Mouse (Mus musculus) heart, embryonic 16.5 days (tissue): ENCODE measurements around the gene Magix. TPM values are rescaled to one million over a fixed set of nuclear protein-coding genes. Genes with fewer than 3 reads are reported as not detected.

Source experiments
- ATAC-seq: fragments of 200-750 bp; cut with Nextera tagmentation; replicated peaks from 2 replicates; pipeline ENCODE4 v1.8.0; 2017; ENCODE audit warnings: moderate number of reproducible peaks; ENCODE audit not compliant: insufficient read depth, low FRiP score; ENCODE audit errors: extremely low read depth
- H3K27ac ChIP-seq: fragments of 300-500 bp; sonication (generic); 2 replicates; pipeline ENCODE4 v1.5.1; 2014; ENCODE audit warnings: mild to moderate bottlenecking, low read length, control low read depth, moderate library complexity
- H3K27me3 ChIP-seq: fragments of 300-500 bp; sonication (generic); 2 replicates; pipeline ENCODE4 v1.6.1; 2014; ENCODE audit warnings: low read length, mixed read lengths; ENCODE audit not compliant: control insufficient read depth, insufficient read depth
- H3K36me3 ChIP-seq: fragments of 300-500 bp; sonication (generic); 2 replicates; pipeline ENCODE4 v1.6.1; 2014; ENCODE audit not compliant: control insufficient read depth, insufficient read depth
- H3K4me1 ChIP-seq: fragments of 300-500 bp; sonication (generic); 2 replicates; pipeline ENCODE4 v1.6.1; 2014; ENCODE audit warnings: low read length, mixed read lengths; ENCODE audit not compliant: control insufficient read depth, insufficient read depth
- H3K4me2 ChIP-seq: fragments of 300-500 bp; sonication (generic); 2 replicates; pipeline ENCODE4 v1.6.1; 2014; ENCODE audit warnings: low read depth, mild to moderate bottlenecking, control low read depth, low read length
- H3K4me3 ChIP-seq: fragments of 300-500 bp; sonication (generic); 2 replicates; pipeline ENCODE4 v1.5.1; 2014; ENCODE audit warnings: mild to moderate bottlenecking, control low read depth, low read length
- H3K9ac ChIP-seq: fragments of 300-500 bp; sonication (generic); 2 replicates; pipeline ENCODE4 v1.6.1; 2014; ENCODE audit warnings: low read length, control low read depth
- H3K9me3 ChIP-seq: fragments of 300-500 bp; sonication (generic); replicated peaks from 2 replicates; pipeline ENCODE4 v1.6.1; 2016; ENCODE audit warnings: low read length; ENCODE audit not compliant: control insufficient read depth
- WGBS: fragments of 180-500 bp; shearing (Covaris S2); extraction: QIAGEN DNeasy Blood & Tissue Kit; methylation state at CpG from one replicate; pipeline ENCODE4 v1.1.7; 2014; 5-methylcytosine and 5-hydroxymethylcytosine counted together
- polyA plus RNA-seq: library from polyadenylated mRNA; unstranded; fragments of >200 nt; fragmentation: Nextera tagmentation; extraction: Ambion mirVana; gene quantifications from 2 replicates; pipeline ENCODE4 v1.2.1, GENCODE M21; 2015

Gene Magix
- polyA plus RNA-seq, 1 experiment from 2014 or later: 0.60 TPM

GRCm38 (mm10) chrX:7645349-7645748, 35.7 kb downstream of the Magix start:
- WGBS: 14% methylated on average over 5 of the region's 5 CpGs
- no peak overlapping the region for H3K9ac ChIP-seq

GRCm38 (mm10) chrX:7640785-7641184, 40.3 kb downstream of the Magix start:
- Histone ChIP-seq H3K9ac (no peak overlapping the region), H3K27me3 (peaks cover 4% of the 10 kb centered on the region), H3K27ac (no peak overlapping the region), H3K4me1 (0 out of 2 replicates have a peak, but pooled peaks cover 2% of the 10 kb centered on the region), H3K4me3 (no peak overlapping the region), H3K9me3 (no peaks in the 10 kb centered on the region), H3K36me3 (no peaks in the 10 kb centered on the region), H3K4me2 (no peak overlapping the region)
- no peak for ATAC-seq
- 22% methylated on average over 12 of the region's 12 CpGs for WGBS

More at GRCm38 (mm10) chrX:7645349-7645748, 35.7 kb downstream of the Magix start:
- Histone ChIP-seq H3K27ac (no peak overlapping the region), H3K9me3 (no peaks in the 10 kb centered on the region), H3K4me3 (no peak overlapping the region), H3K27me3 (no peaks in the 10 kb centered on the region), H3K4me1 (no peaks in the 10 kb centered on the region), H3K36me3 (no peaks in the 10 kb centered on the region), H3K4me2 (no peak overlapping the region)
- ATAC-seq: no peak

GRCm38 (mm10) chrX:7639536-7640325, 41.3 kb downstream of the Magix start:
- WGBS: 15% methylated on average over 13 of the region's 13 CpGs
- 0 out of 2 replicates have a peak, but pooled peaks cover 2% of the 10 kb centered on the region for H3K4me1 ChIP-seq
- H3K4me3 ChIP-seq: no peak overlapping the region
- no peaks in the 10 kb centered on the region for H3K9me3 ChIP-seq
- H3K4me2 ChIP-seq: no peak overlapping the region
- no peak for ATAC-seq
- H3K9ac ChIP-seq: no peak overlapping the region
- no peaks in the 10 kb centered on the region for H3K36me3 ChIP-seq
- H3K27ac ChIP-seq: no peak overlapping the region
- H3K27me3 ChIP-seq: peaks cover 4% of the 10 kb centered on the region

GRCm38 (mm10) chrX:7638401-7639091, 42.5 kb downstream of the Magix start, which contains the start of gene Syp:
Gene Syp, plus strand, starts transcription at chrX:7638471.
- peak within 1 kb of the TSS; percentile 15; the same call in 1 of the 2 replicates for H3K9ac ChIP-seq

GRCm38 (mm10) chrX:7635101-7635500, 46.0 kb downstream of the Magix start:
- no peak overlapping the region for H3K27ac ChIP-seq
- peaks cover 4% of the 10 kb centered on the region for H3K27me3 ChIP-seq
- 42% methylated on average over 3 of the region's 3 CpGs for WGBS
- 0 out of 2 replicates have a peak, but pooled peaks cover 2% of the 10 kb centered on the region for H3K4me1 ChIP-seq
- H3K9ac ChIP-seq: no peak overlapping the region
- no peak for ATAC-seq
- H3K4me2 ChIP-seq: no peak overlapping the region
- H3K4me3 ChIP-seq: no peak overlapping the region
- no peaks in the 10 kb centered on the region for H3K9me3 ChIP-seq
- H3K36me3 ChIP-seq: no peaks in the 10 kb centered on the region

More at GRCm38 (mm10) chrX:7638401-7639091, 42.5 kb downstream of the Magix start, which contains the start of gene Syp:
- Histone ChIP-seq H3K9me3 (no peaks in the 10 kb centered on the region), H3K4me3 (peak within 1 kb of the TSS; percentile 38), H3K4me2 (peak within 1 kb of the TSS; percentile 55), H3K4me1 (0 out of 2 replicates have a peak, but pooled peaks cover 2% of the 10 kb centered on the region), H3K27me3 (peaks cover 4% of the 10 kb centered on the region), H3K27ac (no peak within 1 kb of the TSS), H3K36me3 (no peaks in the 10 kb centered on the region)
- peak; percentile 72; the same call in 1 of the 2 replicates for ATAC-seq
- WGBS: 10% methylated on average over 41 of the region's 42 CpGs

DNA sequence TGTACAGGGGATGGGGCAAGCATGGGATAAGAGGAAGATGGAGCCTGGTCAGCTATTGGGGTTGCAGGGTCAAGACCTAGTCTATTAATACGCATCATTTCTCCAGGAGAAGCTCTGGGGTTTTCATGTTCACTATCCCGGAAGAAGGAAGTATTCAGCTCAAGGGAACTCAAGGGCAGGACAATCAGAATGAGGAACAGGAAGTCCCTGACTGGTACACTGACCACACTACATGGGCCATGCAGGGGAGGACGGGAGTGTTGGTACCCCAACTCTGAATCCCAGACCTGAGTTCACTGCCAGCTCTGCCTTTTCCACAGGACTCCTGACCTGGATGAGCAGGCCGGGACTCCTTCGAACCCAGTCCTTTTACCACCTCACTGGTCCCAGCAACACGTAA, 48.5 kb downstream of the Magix start:
- H3K4me1 ChIP-seq: no peaks in the 10 kb centered on the region
- H3K4me2 ChIP-seq: no peak overlapping the region
- no peaks in the 10 kb centered on the region for H3K9me3 ChIP-seq
- H3K27me3 ChIP-seq: no peaks in the 10 kb centered on the region
- H3K27ac ChIP-seq: no peak overlapping the region
- WGBS: 80% methylated on average over 6 of the region's 6 CpGs
- H3K9ac ChIP-seq: no peak overlapping the region
- H3K36me3 ChIP-seq: no peaks in the 10 kb centered on the region
- ATAC-seq: no peak
- no peak overlapping the region for H3K4me3 ChIP-seq

Other genes with a start within 250 kb of the Magix start
- gene Foxp3, start 107.6 kb downstream of the Magix start, polyA plus RNA-seq: 0.06 and 0.12 TPM in 2 replicates
- 1.2 and 1.8 TPM in 2 replicates for gene Ppp1r3f, start 107.0 kb downstream of the Magix start, polyA plus RNA-seq
- gene Ccdc22, start 75.7 kb downstream of the Magix start, polyA plus RNA-seq: 20.8 and 23.0 TPM in 2 replicates
- gene Cacna1f, start 74.2 kb downstream of the Magix start, polyA plus RNA-seq: not detected in 2 replicates
- 0.95 and 1.4 TPM in 2 replicates for gene Syp, start 42.8 kb downstream of the Magix start, polyA plus RNA-seq
- 10.0 and 10.5 TPM in 2 replicates for gene Prickle3, start 24.0 kb downstream of the Magix start, polyA plus RNA-seq
- 142 and 150 TPM in 2 replicates for gene Plp2, start 9.9 kb downstream of the Magix start, polyA plus RNA-seq
- 33.2 and 33.5 TPM in 2 replicates for gene Gpkow, start 15.9 kb upstream of the Magix start, polyA plus RNA-seq
- gene Wdr45, start 33.1 kb upstream of the Magix start, polyA plus RNA-seq: 31.5 and 35.3 TPM in 2 replicates
- gene Gm45208, start 41.0 kb upstream of the Magix start, polyA plus RNA-seq: not detected in 2 replicates
- 32.4 and 34.0 TPM in 2 replicates for gene Praf2, start 47.2 kb upstream of the Magix start, polyA plus RNA-seq
- 4.1 and 8.5 TPM in 2 replicates for gene Ccdc120, start 69.7 kb upstream of the Magix start, polyA plus RNA-seq
- 19.1 TPM in 2 replicates for gene Tfe3, start 81.3 kb upstream of the Magix start, polyA plus RNA-seq
- 29.8 and 30.7 TPM in 2 replicates for gene Gripap1, start 108.5 kb upstream of the Magix start, polyA plus RNA-seq
- 0.46 and 0.54 TPM in 2 replicates for gene Kcnd1, start 141.0 kb upstream of the Magix start, polyA plus RNA-seq
- gene Otud5, start 160.1 kb upstream of the Magix start, polyA plus RNA-seq: 27.1 and 27.4 TPM in 2 replicates
- gene Pim2, start 197.0 kb upstream of the Magix start, polyA plus RNA-seq: 6.1 and 6.4 TPM in 2 replicates
- 28.9 and 30.5 TPM in 2 replicates for gene Slc35a2, start 202.8 kb upstream of the Magix start, polyA plus RNA-seq
- 74.7 and 82.7 TPM in 2 replicates for gene Pqbp1, start 218.0 kb upstream of the Magix start, polyA plus RNA-seq
- gene Timm17b, start 218.1 kb upstream of the Magix start, polyA plus RNA-seq: 114 and 122 TPM in 2 replicates
- gene Gm10491, start 226.6 kb upstream of the Magix start, polyA plus RNA-seq: not detected in 2 replicates
- not detected in 2 replicates for gene Gm10490, start 228.3 kb upstream of the Magix start, polyA plus RNA-seq
- 0.32 and 0.42 TPM in 2 replicates for gene Pcsk1n, start 238.6 kb upstream of the Magix start, polyA plus RNA-seq
- gene Eras, start 247.4 kb upstream of the Magix start, polyA plus RNA-seq: not detected in 2 replicates